Mouse (Mus musculus) layer of hippocampus, adult 9-10 months (tissue): Measurements from ENCODE around the gene Hc.

Experiments
- DNase-seq: peaks from one replicate; pipeline ENCODE4 v3.0.0; 2022; ENCODE audit warnings: low spot score

Hc gene

GRCm38 (mm10) chr2:34976945-34977658 lies 84.1 kb downstream of the Hc start:
- DNase-seq = no peak

DNA sequence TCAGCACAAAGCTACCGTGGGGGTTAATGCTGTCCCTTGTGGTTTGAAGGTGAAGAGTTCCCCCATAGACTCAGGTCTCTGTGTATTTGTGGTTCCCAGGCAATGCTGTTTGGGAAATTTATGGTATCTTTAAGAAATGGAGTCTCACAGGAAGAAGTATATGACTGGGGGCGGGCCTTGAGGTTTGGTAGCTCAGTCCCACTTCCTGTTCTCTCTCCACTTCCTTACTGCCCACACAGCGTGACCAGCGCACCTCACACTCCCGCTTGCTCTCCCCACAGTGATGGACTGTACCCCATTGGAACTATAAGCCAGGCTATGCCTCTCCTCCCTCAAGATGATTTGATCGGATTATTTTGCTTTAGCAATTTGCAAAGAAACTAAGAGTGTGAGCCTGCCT lies 84.8 kb downstream of the Hc start:
- no peak for DNase-seq

DNA sequence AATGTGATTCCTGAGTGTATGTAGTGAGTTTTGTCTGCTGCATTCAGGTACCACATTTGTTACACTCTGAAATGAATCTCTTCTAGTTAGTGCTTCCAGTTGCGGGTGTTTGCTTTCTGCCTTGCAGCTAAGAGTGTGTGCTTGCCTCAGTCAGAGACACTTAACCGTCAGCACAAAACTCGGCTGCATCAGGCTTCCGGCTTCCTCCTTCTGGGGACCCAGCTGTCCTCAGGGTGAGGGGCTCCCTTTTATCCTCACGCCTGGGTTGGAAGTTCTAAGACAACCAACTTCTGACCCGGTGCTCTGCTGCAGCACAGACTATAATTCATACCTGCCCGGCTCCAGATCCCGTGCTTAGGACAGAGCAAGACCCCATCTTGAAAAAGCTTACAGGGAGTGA lies 88.2 kb downstream of the Hc start:
- no peak for DNase-seq

DNA sequence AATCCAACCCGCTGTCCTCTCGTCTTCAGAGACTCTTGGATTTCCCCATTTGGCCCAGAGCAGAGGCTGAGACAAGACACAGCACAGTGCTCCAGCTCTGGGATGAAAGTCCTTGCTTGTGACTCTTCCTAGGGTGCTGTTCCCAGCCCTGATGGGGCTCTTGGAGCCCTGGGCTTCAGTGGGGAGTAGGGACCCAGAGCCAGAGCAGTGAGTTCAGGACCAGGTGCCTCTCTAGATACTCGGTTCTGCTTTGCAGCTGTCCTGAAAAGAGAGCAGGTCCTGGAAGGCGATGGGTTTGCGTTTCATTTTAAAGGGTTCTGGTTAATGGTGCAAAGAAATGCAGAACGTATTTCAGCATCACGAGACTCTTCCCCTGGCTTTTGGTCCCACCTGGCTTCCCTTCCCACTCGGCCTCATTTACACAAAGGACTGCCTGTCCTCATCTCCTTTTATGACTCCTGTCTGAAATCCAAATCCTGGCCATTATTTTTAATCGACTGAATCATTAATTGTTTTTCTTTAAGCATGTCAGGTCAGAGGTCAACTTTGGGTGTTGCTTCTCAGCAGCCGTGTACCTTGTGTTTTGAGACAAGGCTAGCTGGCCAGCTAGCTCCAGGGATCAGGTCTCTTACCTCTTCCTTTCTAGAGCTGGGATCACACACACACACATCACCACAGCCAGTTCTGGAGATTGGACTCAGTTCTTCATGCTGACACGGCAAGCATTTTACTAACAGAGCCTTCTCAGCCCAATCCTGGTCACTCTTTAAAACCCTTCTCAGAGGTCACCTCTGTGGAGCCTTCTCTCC lies 90.0 kb downstream of the Hc start:
- no peak for DNase-seq

- DNase-seq = no peak
These were observed 91.0 kb downstream of the Hc start for GRCm38 (mm10) chr2:34970092-34970750.

DNA sequence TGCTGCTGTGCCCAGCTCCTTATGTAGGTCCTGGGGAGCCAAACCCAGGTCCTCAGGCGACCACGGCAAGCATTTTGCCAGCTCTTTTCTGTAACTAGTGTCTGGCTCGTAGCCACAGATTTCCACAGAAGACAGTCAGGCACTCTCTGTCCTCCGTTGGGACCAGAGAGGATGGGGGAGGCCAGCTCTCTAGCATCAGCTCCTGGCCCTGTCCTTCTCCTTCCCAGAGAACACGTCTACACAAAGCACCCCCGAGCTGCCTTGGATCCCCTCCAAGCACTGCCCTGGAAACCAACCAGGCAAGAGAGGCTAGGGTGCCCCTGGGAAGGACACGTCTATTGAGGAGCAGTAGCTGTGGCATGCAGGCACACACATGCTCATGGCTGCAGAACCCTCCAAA lies 92.1 kb downstream of the Hc start:
- DNase-seq = no peak

DNA sequence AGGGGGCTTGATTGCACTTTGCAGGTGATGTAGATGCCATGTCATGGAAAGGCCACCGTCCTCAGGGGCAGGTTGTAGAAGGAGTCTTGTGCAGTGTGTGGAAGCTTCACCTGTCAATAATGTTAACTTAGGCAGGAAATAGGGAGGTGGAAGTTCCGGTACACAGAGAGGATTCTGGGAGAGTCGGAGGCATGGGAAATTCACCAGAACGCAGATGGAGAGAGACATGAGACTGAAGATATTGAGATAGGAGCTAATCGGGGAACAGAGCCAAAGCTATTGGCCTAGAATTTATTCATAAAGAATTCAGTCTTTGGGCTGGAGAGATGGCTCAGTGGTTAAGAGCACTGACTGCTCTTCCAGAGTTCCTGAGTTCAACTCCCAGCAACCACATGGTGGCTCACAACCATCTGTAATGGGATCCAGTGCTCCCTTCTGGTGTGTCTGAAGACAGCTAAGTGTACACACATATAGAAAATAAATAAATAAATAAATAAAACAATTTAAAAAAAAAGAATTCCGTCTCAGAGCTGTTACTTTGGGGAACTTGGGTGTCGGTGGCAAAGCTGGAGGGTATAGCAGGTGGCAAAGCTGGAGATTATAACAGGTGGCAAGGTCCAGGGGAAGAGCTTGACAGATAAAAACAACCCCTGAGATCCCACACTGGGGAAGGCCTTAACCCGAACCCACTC lies 94.8 kb downstream of the Hc start:
- DNase-seq = no peak

GRCm38 (mm10) chr2:34965806-34966205 lies 95.4 kb downstream of the Hc start:
- DNase-seq = no peak

- DNase-seq = no peak
These were observed 95.9 kb downstream of the Hc start for GRCm38 (mm10) chr2:34965293-34965692.

GRCm38 (mm10) chr2:34964651-34965050 lies 96.6 kb downstream of the Hc start:
- DNase-seq = no peak

- no peak for DNase-seq
These were observed 97.0 kb downstream of the Hc start for GRCm38 (mm10) chr2:34964230-34964629.

DNA sequence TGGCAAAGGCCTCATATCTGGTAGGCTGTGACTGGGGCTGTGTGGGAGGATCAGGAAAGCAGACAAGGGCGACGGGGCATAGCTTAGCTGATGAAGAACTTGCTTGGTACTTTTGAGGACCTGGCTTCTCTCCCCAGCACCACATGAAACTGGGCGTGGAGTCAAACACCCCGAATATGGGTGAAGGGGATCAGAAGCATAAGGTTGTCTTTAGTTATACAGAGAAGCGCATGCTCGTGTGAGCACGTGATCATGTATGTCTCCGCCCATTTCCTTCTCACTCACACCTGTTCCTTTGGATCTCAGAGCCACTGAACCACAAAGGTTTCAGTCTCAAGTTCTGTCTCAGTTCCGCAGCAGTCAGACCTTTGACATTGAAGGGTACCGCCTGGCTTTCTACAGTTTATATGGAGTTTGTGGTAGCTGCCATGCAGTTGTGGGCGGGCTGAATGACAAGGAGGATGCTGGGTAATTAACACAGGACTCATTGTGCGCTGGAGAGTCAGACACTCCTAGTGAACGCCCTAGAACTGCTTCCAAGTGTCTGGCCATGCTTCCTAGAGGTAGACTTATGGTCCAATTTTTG lies 97.8 kb downstream of the Hc start:
- no peak for DNase-seq

DNA sequence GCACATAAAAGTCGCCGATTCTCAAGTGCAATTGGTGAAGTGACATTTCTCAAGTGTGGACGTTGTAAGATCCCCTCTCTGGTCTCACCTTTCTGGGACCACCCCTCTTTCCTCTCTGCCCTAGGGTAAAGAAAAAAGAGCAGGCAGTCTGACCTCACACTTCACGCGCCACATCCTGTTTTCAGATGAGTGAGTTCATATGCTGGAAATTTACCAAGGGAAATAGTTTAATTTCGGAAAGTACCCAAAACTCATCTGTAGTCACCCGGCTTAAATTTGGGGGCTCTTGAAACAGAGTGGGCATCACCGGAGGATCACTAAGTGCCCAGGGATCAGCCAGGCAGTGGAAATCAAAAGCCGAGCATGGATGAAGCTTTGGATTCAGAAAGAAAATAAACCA lies 98.3 kb downstream of the Hc start:
- DNase-seq = no peak

- no peak for DNase-seq
These were observed 99.0 kb downstream of the Hc start for GRCm38 (mm10) chr2:34962211-34962610.

GRCm38 (mm10) chr2:34961481-34962036 lies 99.7 kb downstream of the Hc start, which contains the start of gene Traf1:
TSS of gene Traf1 (minus strand) at chr2:34961772.
- no peak for DNase-seq

- DNase-seq = no peak
These were observed 100.3 kb downstream of the Hc start for GRCm38 (mm10) chr2:34960966-34961365.

- DNase-seq = no peak
These were observed 100.8 kb downstream of the Hc start for GRCm38 (mm10) chr2:34960466-34960865.

GRCm38 (mm10) chr2:34958582-34958981 lies 102.7 kb downstream of the Hc start:
- no peak for DNase-seq

- DNase-seq = no peak
These were observed 103.2 kb downstream of the Hc start for GRCm38 (mm10) chr2:34958036-34958435.

GRCm38 (mm10) chr2:34957405-34957804 lies 103.8 kb downstream of the Hc start:
- no peak for DNase-seq

GRCm38 (mm10) chr2:34956941-34957340 lies 104.3 kb downstream of the Hc start:
- DNase-seq = no peak

DNA sequence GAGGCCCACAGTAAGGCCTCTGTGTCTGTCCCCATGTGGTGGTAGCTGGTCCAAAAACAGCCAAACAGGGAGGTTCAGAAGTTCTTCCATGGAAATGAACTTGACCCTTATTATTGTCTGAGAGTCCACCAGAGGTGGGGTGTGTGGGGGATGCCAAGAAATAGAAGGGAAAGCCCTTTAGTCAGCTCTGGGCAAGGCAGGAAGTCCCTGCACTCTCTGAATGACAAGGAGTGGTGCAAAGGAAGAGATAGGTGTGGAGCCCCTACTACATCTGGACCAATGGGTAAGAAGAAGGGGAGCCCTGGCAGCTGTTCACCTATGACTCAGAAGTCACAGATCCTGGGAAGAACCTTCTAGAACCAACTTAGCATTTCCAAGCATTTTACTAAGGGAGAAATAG lies 106.9 kb downstream of the Hc start:
- no peak for DNase-seq
